Mouse (Mus musculus) left cerebral cortex, postnatal 4 days (tissue): Measurements from ENCODE around the gene Smad6. TPM values are rescaled to one million over a fixed set of nuclear protein-coding genes. Genes with fewer than 3 reads are reported as not detected.

Experiments
- DNase-seq: peaks from one replicate; pipeline ENCODE4 v3.0.0-alpha.2; 2022
- intact Hi-C: fragments of 180-260 bp; cut with DNase I; formaldehyde crosslinking; loops from one replicate; pipeline ENCODE4 v1.15.1; 2025
- total RNA-seq, 2 experiments: library from RNA; stranded (reverse); gene quantifications; 2 replicates each; pipeline ENCODE4 v1.2.3; 2021

Gene Smad6
- total RNA-seq, 2 experiments from 2014 or later, result 2.0 to 2.3 TPM

- intact Hi-C loops, result no loop called here
- no peak for DNase-seq
Measured at GRCm38 (mm10) chr9:63989641-63990040, 32.2 kb downstream of the Smad6 start.

GRCm38 (mm10) chr9:63989214-63989613 is 32.6 kb downstream of the Smad6 start:
- no peak for DNase-seq

GRCm38 (mm10) chr9:63985125-63985524 is 36.7 kb downstream of the Smad6 start:
- intact Hi-C loops, result no loop called here
- DNase-seq, result no peak

More at GRCm38 (mm10) chr9:63989214-63989613, 32.6 kb downstream of the Smad6 start:
- intact Hi-C loops, result no loop called here

- intact Hi-C loops, result no loop called here
- no peak for DNase-seq
Measured at GRCm38 (mm10) chr9:63982937-63983632, 38.8 kb downstream of the Smad6 start.

- peak; percentile 48 for DNase-seq
- intact Hi-C loops, result no loop called here
Measured at GRCm38 (mm10) chr9:63981912-63982311, 39.9 kb downstream of the Smad6 start.

GRCm38 (mm10) chr9:63981371-63981770 is 40.5 kb downstream of the Smad6 start:
- intact Hi-C loops, result no loop called here

GRCm38 (mm10) chr9:63980179-63981086 is 41.4 kb downstream of the Smad6 start:
- no peak for DNase-seq
- intact Hi-C loops, result no loop called here

More at GRCm38 (mm10) chr9:63981371-63981770, 40.5 kb downstream of the Smad6 start:
- DNase-seq, result no peak

- DNase-seq, result no peak
Measured at GRCm38 (mm10) chr9:63979275-63979674, 42.6 kb downstream of the Smad6 start.

GRCm38 (mm10) chr9:63978682-63979081 is 43.2 kb downstream of the Smad6 start:
- intact Hi-C loops, result no loop called here
- no peak for DNase-seq

More at GRCm38 (mm10) chr9:63979275-63979674, 42.6 kb downstream of the Smad6 start:
- intact Hi-C loops, result no loop called here

GRCm38 (mm10) chr9:63975996-63976395 is 45.9 kb downstream of the Smad6 start:
- no peak for DNase-seq
- intact Hi-C loops, result no loop called here

GRCm38 (mm10) chr9:63974258-63975023 is 47.4 kb downstream of the Smad6 start:
- intact Hi-C loops, result no loop called here
- DNase-seq, result no peak

GRCm38 (mm10) chr9:63973662-63974190 is 48.1 kb downstream of the Smad6 start:
- DNase-seq, result no peak
- intact Hi-C loops, result no loop called here

GRCm38 (mm10) chr9:63972576-63973290 is 49.1 kb downstream of the Smad6 start:
- intact Hi-C loops, result no loop called here

GRCm38 (mm10) chr9:63971557-63971956 is 50.3 kb downstream of the Smad6 start:
- no peak for DNase-seq
- intact Hi-C loops, result no loop called here

More at GRCm38 (mm10) chr9:63972576-63973290, 49.1 kb downstream of the Smad6 start:
- no peak for DNase-seq

- no peak for DNase-seq
- intact Hi-C loops, result no loop called here
Measured at GRCm38 (mm10) chr9:63970836-63971235, 51.0 kb downstream of the Smad6 start.

- DNase-seq, result no peak
- intact Hi-C loops, result no loop called here
Measured at GRCm38 (mm10) chr9:63970388-63970787, 51.5 kb downstream of the Smad6 start.

- no peak for DNase-seq
- intact Hi-C loops, result no loop called here
Measured at GRCm38 (mm10) chr9:63969467-63969866, 52.4 kb downstream of the Smad6 start.

DNA sequence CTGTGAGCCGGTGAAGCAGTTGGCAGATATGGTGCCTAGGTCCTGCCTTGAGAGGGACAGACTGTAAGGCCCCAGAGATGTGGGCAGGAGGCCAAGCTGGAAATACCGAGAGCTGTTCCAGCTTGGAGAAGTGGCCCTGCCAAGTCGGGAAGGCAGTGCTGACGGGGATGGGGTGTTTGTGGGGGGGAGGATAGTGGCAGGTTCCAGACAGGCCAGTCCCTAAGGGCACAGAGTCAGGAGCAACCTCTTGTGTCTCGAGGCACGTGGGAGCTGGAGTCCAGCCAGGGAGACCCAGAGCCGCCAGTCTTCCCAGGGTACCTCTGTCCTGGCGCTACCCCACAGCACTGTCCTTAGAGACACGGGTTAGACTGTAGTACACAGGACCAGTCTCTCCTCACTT is 53.3 kb downstream of the Smad6 start:
- peak; percentile 96 for DNase-seq
- intact Hi-C loops, result no loop called here

- peak; percentile 78 for DNase-seq
- intact Hi-C loops, result no loop called here
Measured at GRCm38 (mm10) chr9:63967408-63968172, 54.3 kb downstream of the Smad6 start.
